Mouse (Mus musculus) lung, adult 2 months (tissue): Measurements from ENCODE around the gene Acad10.

Experiments used
- CTCF ChIP-seq: fragments of 200-500 bp; IDR thresholded peaks from 2 replicates; pipeline ENCODE4 v1.5.1; 2011; ENCODE audit warnings: mild to moderate bottlenecking, low read length, control low read depth; ENCODE audit not compliant: insufficient read depth
- POLR2A ChIP-seq: fragments of 200-500 bp; IDR thresholded peaks from 2 replicates; pipeline ENCODE4 v1.6.1; 2011; ENCODE audit warnings: low read depth, mild to moderate bottlenecking, control low read depth, low read length, borderline replicate concordance; ENCODE audit errors: extremely low read depth

- no peak for TF ChIP-seq POLR2A
- no peak for TF ChIP-seq CTCF
Measured at GRCm38 (mm10) chr5:121634668-121635067, 25.6 kb downstream of the Acad10 start.
